Mouse (Mus musculus) megakaryocyte-erythroid progenitor cell, adult 5 weeks (primary cell): Measurements from ENCODE around the gene Vmn1r149. TPM values are rescaled to one million over a fixed set of nuclear protein-coding genes. Genes with fewer than 3 reads are reported as not detected.

ENCODE experiments used
- polyA plus RNA-seq: library from polyadenylated mRNA; stranded (reverse); fragments of >175 nt; gene quantifications from 2 replicates; pipeline ENCODE4 v1.2.3, GENCODE M21; 2012

Vmn1r149 gene
- not detected in 2 replicates for polyA plus RNA-seq

DNA sequence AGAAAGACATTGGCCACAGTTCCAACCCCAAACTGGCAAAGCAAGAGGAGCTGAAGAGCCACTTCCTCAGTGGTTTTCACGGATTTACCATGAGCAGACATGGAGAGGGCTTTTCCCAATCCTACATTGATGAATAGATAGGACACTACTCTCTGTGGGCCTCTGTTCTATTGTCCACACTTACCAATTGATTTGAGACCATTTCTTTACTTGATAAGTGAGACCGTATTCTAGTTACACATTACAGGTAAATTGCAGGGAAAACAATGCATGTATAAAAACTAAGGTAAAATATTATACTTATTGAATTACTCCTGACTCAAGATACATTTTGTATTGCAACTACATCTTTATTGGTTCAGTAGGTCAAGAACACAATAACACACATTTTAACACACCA lies at the start of gene Vmn1r149:
Gene Vmn1r149, minus strand, starts transcription at position 101 of the 400 bp plus-strand sequence.

DNA sequence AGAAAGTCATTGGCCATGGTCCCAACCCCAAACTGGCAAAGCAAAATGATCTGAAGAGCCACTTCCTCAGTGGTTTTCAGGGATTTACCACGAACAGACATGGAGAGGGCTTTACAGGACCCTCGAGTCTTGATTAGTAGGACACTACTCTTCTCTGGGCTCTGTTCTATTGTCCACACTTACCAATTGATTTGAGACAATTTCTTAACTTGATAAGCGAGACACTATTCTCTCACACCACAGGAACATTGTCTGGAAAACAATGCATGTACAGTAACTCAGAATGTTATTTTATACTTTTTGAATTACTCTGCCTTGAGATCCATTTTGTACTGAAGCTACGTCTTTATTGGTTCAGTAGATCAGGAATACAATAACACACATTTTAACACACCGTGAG lies 25.9 kb upstream of the Vmn1r149 start, which contains the start of gene Gm10665:
Gene Gm10665, minus strand, starts transcription at position 101 of the 400 bp plus-strand sequence.

DNA sequence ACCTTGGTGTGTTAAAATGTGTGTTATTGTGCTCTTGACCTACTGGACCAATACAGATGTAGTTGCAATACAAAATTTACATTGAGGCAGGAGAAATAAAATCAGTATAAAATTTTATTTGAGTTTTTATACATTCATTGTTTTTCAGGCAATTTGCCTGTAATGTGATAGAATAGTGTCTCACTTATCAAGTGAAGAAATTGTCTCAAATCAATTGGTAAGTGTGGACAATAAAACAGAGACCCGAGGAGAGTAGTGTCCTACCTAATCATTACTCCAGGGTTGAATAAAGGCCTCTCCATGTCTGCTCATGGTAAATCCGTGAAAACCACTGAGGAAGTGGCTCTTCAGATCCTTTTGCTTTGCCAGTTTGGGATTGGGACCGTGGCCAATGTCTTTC lies 24.7 kb downstream of the Vmn1r149 start, which contains the start of gene Vmn1r148:
Gene Vmn1r148, plus strand, starts transcription at position 301 of the 400 bp plus-strand sequence.

Other genes starting within 250 kb of the Vmn1r149 start
- not detected in 2 replicates for gene Vmn1r143, start 248.9 kb downstream of the Vmn1r149 start, polyA plus RNA-seq
- not detected in 2 replicates for gene Gm8653, start 237.0 kb downstream of the Vmn1r149 start, polyA plus RNA-seq
- not detected in 2 replicates for gene Gm8453, start 208.7 kb downstream of the Vmn1r149 start, polyA plus RNA-seq
- gene Gm4187, start 108.5 kb downstream of the Vmn1r149 start, polyA plus RNA-seq, result not detected in 2 replicates
- gene Gm8660, start 67.2 kb downstream of the Vmn1r149 start, polyA plus RNA-seq, result not detected in 2 replicates
- not detected in 2 replicates for gene Vmn1r148, start 24.6 kb downstream of the Vmn1r149 start, polyA plus RNA-seq
- gene Gm10665, start 25.8 kb upstream of the Vmn1r149 start, polyA plus RNA-seq, result not detected in 2 replicates
- gene Vmn1r151, start 61.4 kb upstream of the Vmn1r149 start, polyA plus RNA-seq, result not detected in 2 replicates
- gene Vmn1r152, start 84.7 kb upstream of the Vmn1r149 start, polyA plus RNA-seq, result not detected in 2 replicates
- not detected in 2 replicates for gene Gm8677, start 96.7 kb upstream of the Vmn1r149 start, polyA plus RNA-seq
- gene Gm4201, start 127.1 kb upstream of the Vmn1r149 start, polyA plus RNA-seq, result not detected in 2 replicates
- not detected in 2 replicates for gene Gm4565, start 149.9 kb upstream of the Vmn1r149 start, polyA plus RNA-seq
- not detected in 2 replicates for gene Vmn1r155, start 219.8 kb upstream of the Vmn1r149 start, polyA plus RNA-seq